8 mouse cellular contexts compared by ENCODE assay signal in genomic region chr19:47067924-47068611, GRCm38 (mm10). TPM values are rescaled to one million over a fixed set of nuclear protein-coding genes. Genes with fewer than 3 reads are reported as not detected.
DNase-seq lines count a peak whose midpoint lies in the region; ATAC-seq and TF ChIP-seq lines count a peak whose summit lies in the region.

No protein-coding gene starts in this region.

- H3K9ac ChIP-seq in embryonic facial prominence, embryonic 15.5 days: peak overlapping the region; percentile 91
- peak overlapping the region; percentile 90 for H3K9ac ChIP-seq in kidney, embryonic 14.5 days (ENCODE audit: low read depth, low read length)
- peak overlapping the region; percentile 90 for H3K9ac ChIP-seq in limb, embryonic 15.5 days
- H3K9ac ChIP-seq in midbrain, postnatal 0 days (replicated peaks; ENCODE audit: low read length, poor library complexity, severe bottlenecking): peak overlapping the region; percentile 87

- peak; percentile 93 for ATAC-seq in embryonic facial prominence, embryonic 15.5 days (ENCODE audit: insufficient number of reproducible peaks, low FRiP score, low TSS enrichment, low read depth)
- ATAC-seq in kidney, embryonic 14.5 days (ENCODE audit: low FRiP score, low TSS enrichment): peak; percentile 93
- ATAC-seq in limb, embryonic 15.5 days (ENCODE audit: insufficient number of reproducible peaks, low FRiP score, low TSS enrichment, low read depth): peak; percentile 88
- ATAC-seq in midbrain, postnatal 0 days (ENCODE audit: low FRiP score): peak; percentile 94

- H3K27me3 ChIP-seq in embryonic facial prominence, embryonic 15.5 days: no peaks in the 10 kb centered on the region
- H3K27me3 ChIP-seq in kidney, embryonic 14.5 days (ENCODE audit: control insufficient read depth, insufficient read depth, low read length): no peaks in the 10 kb centered on the region
- no peaks in the 10 kb centered on the region for H3K27me3 ChIP-seq in limb, embryonic 15.5 days
- no peaks in the 10 kb centered on the region for H3K27me3 ChIP-seq in midbrain, postnatal 0 days (ENCODE audit: insufficient read depth, low read length)

- no peak for TF ChIP-seq CTCF in bone marrow macrophage, adult 2 months (IDR thresholded peaks at IDR 0.05; ENCODE audit: low read depth, low read length)
- TF ChIP-seq CTCF in midbrain, postnatal 0 days (IDR thresholded peaks at IDR 0.05): peak; percentile 30

- H3K4me1 ChIP-seq in bone marrow macrophage, adult 2 months (ENCODE audit: control insufficient read depth, insufficient read depth, low read length): peaks cover 7% of the 10 kb centered on the region; the same call in 1 of the 2 replicates
- peaks cover 14% of the 10 kb centered on the region for H3K4me1 ChIP-seq in embryonic facial prominence, embryonic 15.5 days
- H3K4me1 ChIP-seq in kidney, embryonic 14.5 days (ENCODE audit: control insufficient read depth, insufficient read depth, low read length): peaks cover 9% of the 10 kb centered on the region
- H3K4me1 ChIP-seq in limb, embryonic 15.5 days: peaks cover 10% of the 10 kb centered on the region
- no peaks in the 10 kb centered on the region for H3K4me1 ChIP-seq in midbrain, postnatal 0 days (ENCODE audit: insufficient read depth, low read length)

- H3K4me2 ChIP-seq in embryonic facial prominence, embryonic 15.5 days (replicated peaks): peak overlapping the region; percentile 70
- H3K4me2 ChIP-seq in kidney, embryonic 14.5 days (replicated peaks; ENCODE audit: low read depth, low read length): peak overlapping the region; percentile 57
- H3K4me2 ChIP-seq in limb, embryonic 15.5 days: peak overlapping the region; percentile 69
- peak overlapping the region; percentile 61 for H3K4me2 ChIP-seq in midbrain, postnatal 0 days (ENCODE audit: low read depth, low read length, poor library complexity, severe bottlenecking)

- no peak for TF ChIP-seq POLR2A in bone marrow macrophage, adult 2 months (IDR thresholded peaks at IDR 0.05; ENCODE audit: borderline replicate concordance, low read depth, low read length)

- no peaks in the 10 kb centered on the region for H3K9me3 ChIP-seq in embryonic facial prominence, embryonic 15.5 days (replicated peaks)
- no peaks in the 10 kb centered on the region for H3K9me3 ChIP-seq in kidney, embryonic 14.5 days (ENCODE audit: control insufficient read depth, low read length)
- no peaks in the 10 kb centered on the region for H3K9me3 ChIP-seq in limb, embryonic 15.5 days
- no peaks in the 10 kb centered on the region for H3K9me3 ChIP-seq in midbrain, postnatal 0 days (ENCODE audit: low read length)

- H3K36me3 ChIP-seq in embryonic facial prominence, embryonic 15.5 days: peaks cover 24% of the 10 kb centered on the region
- H3K36me3 ChIP-seq in kidney, embryonic 14.5 days (ENCODE audit: control insufficient read depth, insufficient read depth, low read length): peaks cover 22% of the 10 kb centered on the region; the same call in 1 of the 2 replicates
- peaks cover 20% of the 10 kb centered on the region for H3K36me3 ChIP-seq in limb, embryonic 15.5 days
- H3K36me3 ChIP-seq in midbrain, postnatal 0 days (ENCODE audit: insufficient read depth, low read length): no peaks in the 10 kb centered on the region

- H3K4me3 ChIP-seq in bone marrow macrophage, adult 2 months (ENCODE audit: insufficient read depth, low read length): peak overlapping the region; percentile 75
- peak overlapping the region; percentile 98 for H3K4me3 ChIP-seq in embryonic facial prominence, embryonic 15.5 days (replicated peaks)
- H3K4me3 ChIP-seq in kidney, embryonic 14.5 days (ENCODE audit: low read length): peak overlapping the region; percentile 72
- H3K4me3 ChIP-seq in limb, embryonic 15.5 days: peak overlapping the region; percentile 80
- H3K4me3 ChIP-seq in midbrain, postnatal 0 days (ENCODE audit: low read depth, low read length): peak overlapping the region; percentile 98

- WGBS in embryonic facial prominence, embryonic 15.5 days: under 1% methylated on average over 72 of the region's 72 CpGs
- WGBS in kidney, embryonic 14.5 days: under 1% methylated on average over 55 of the region's 72 CpGs
- WGBS in limb, embryonic 15.5 days: 0% methylated on average over 72 of the region's 72 CpGs
- under 1% methylated on average over 53 of the region's 72 CpGs for WGBS in midbrain, postnatal 0 days

- peak overlapping the region; percentile 57 for H3K27ac ChIP-seq in bone marrow macrophage, adult 2 months (ENCODE audit: insufficient read depth, low read depth, low read length)
- H3K27ac ChIP-seq in embryonic facial prominence, embryonic 15.5 days (replicated peaks): peak overlapping the region; percentile 89
- H3K27ac ChIP-seq in kidney, embryonic 14.5 days (ENCODE audit: low read depth, low read length): peak overlapping the region; percentile 80
- peak overlapping the region; percentile 92 for H3K27ac ChIP-seq in limb, embryonic 15.5 days
- H3K27ac ChIP-seq in midbrain, postnatal 0 days (ENCODE audit: low read depth, low read length): peak overlapping the region; percentile 92

- peak; percentile 94 for DNase-seq in A20 (ENCODE audit: low read depth, low spot score)
- DNase-seq in heart, adult 9 months (ENCODE audit: low spot score in 2 of 2): peak; percentile 82 to 84
- DNase-seq in midbrain, postnatal 0 days (ENCODE audit: low spot score): peak; percentile 89
- DNase-seq in spleen, postnatal 14 days (ENCODE audit: low spot score in 2 of 2): peak; percentile 77 to 83

RNA-seq across cellular contexts. Expression of gene Taf5, which starts 0.5 kb away (rescaled TPM):
- 4.5 and 4.9 TPM in 2 replicates for polyA plus RNA-seq in bone marrow macrophage, adult 2 months (2012; ENCODE audit: insufficient read depth, insufficient read length, missing spikeins)
- polyA plus RNA-seq in embryonic facial prominence, embryonic 15.5 days (2015; fragmentation: Nextera tagmentation; extraction: Ambion mirVana): 4.8 TPM in 2 replicates
- polyA plus RNA-seq in kidney, embryonic 14.5 days (2014; fragmentation: Nextera tagmentation; extraction: Ambion mirVana): 9.6 and 10.6 TPM in 2 replicates
- 3.3 and 4.6 TPM in 2 replicates for polyA plus RNA-seq in limb, embryonic 15.5 days (2015; fragmentation: Nextera tagmentation; extraction: Ambion mirVana)
- 8.6 and 10.8 TPM in 2 replicates for total RNA-seq in midbrain, postnatal 0 days (2014; rRNA removed)
- polyA plus RNA-seq in midbrain, postnatal 0 days (2015; fragmentation: Nextera tagmentation; extraction: Ambion mirVana): 2.9 and 3.0 TPM in 2 replicates

RNA-seq across cellular contexts. Expression of gene Pcgf6, which starts 17.4 kb away (rescaled TPM):
- polyA plus RNA-seq in bone marrow macrophage, adult 2 months (2012; ENCODE audit: insufficient read depth, insufficient read length, missing spikeins): 4.9 and 5.1 TPM in 2 replicates
- 17.4 and 17.8 TPM in 2 replicates for polyA plus RNA-seq in embryonic facial prominence, embryonic 15.5 days (2015; fragmentation: Nextera tagmentation; extraction: Ambion mirVana)
- 36.4 and 37.1 TPM in 2 replicates for polyA plus RNA-seq in kidney, embryonic 14.5 days (2014; fragmentation: Nextera tagmentation; extraction: Ambion mirVana)
- polyA plus RNA-seq in limb, embryonic 15.5 days (2015; fragmentation: Nextera tagmentation; extraction: Ambion mirVana): 11.0 and 14.0 TPM in 2 replicates
- 26.3 and 29.2 TPM in 2 replicates for total RNA-seq in midbrain, postnatal 0 days (2014; rRNA removed)
- polyA plus RNA-seq in midbrain, postnatal 0 days (2015; fragmentation: Nextera tagmentation; extraction: Ambion mirVana): 21.8 and 23.6 TPM in 2 replicates

RNA-seq across cellular contexts. Expression of gene Usmg5, which starts 22.4 kb away (rescaled TPM):
- polyA plus RNA-seq in bone marrow macrophage, adult 2 months (2012; ENCODE audit: insufficient read depth, insufficient read length, missing spikeins): 293 and 325 TPM in 2 replicates
- 1,091 and 1,212 TPM in 2 replicates for polyA plus RNA-seq in embryonic facial prominence, embryonic 15.5 days (2015; fragmentation: Nextera tagmentation; extraction: Ambion mirVana)
- polyA plus RNA-seq in kidney, embryonic 14.5 days (2014; fragmentation: Nextera tagmentation; extraction: Ambion mirVana): 1,126 and 1,715 TPM in 2 replicates
- polyA plus RNA-seq in limb, embryonic 15.5 days (2015; fragmentation: Nextera tagmentation; extraction: Ambion mirVana): 996 and 1,159 TPM in 2 replicates
- 620 and 786 TPM in 2 replicates for total RNA-seq in midbrain, postnatal 0 days (2014; rRNA removed)
- polyA plus RNA-seq in midbrain, postnatal 0 days (2015; fragmentation: Nextera tagmentation; extraction: Ambion mirVana): 1,971 and 2,037 TPM in 2 replicates

RNA-seq across cellular contexts. Expression of gene Pdcd11, which starts 22.5 kb away (rescaled TPM):
- polyA plus RNA-seq in bone marrow macrophage, adult 2 months (2012; ENCODE audit: insufficient read depth, insufficient read length, missing spikeins): 9.7 and 10.0 TPM in 2 replicates
- 8.3 and 10.3 TPM in 2 replicates for polyA plus RNA-seq in embryonic facial prominence, embryonic 15.5 days (2015; fragmentation: Nextera tagmentation; extraction: Ambion mirVana)
- 9.9 and 11.1 TPM in 2 replicates for polyA plus RNA-seq in kidney, embryonic 14.5 days (2014; fragmentation: Nextera tagmentation; extraction: Ambion mirVana)
- 7.7 and 8.8 TPM in 2 replicates for polyA plus RNA-seq in limb, embryonic 15.5 days (2015; fragmentation: Nextera tagmentation; extraction: Ambion mirVana)
- total RNA-seq in midbrain, postnatal 0 days (2014; rRNA removed): 10.9 and 11.0 TPM in 2 replicates
- 3.4 and 3.8 TPM in 2 replicates for polyA plus RNA-seq in midbrain, postnatal 0 days (2015; fragmentation: Nextera tagmentation; extraction: Ambion mirVana)

RNA-seq across cellular contexts. Expression of gene Nt5c2, which starts 53.1 kb away (rescaled TPM):
- 56.5 and 61.9 TPM in 2 replicates for polyA plus RNA-seq in bone marrow macrophage, adult 2 months (2012; ENCODE audit: insufficient read depth, insufficient read length, missing spikeins)
- polyA plus RNA-seq in embryonic facial prominence, embryonic 15.5 days (2015; fragmentation: Nextera tagmentation; extraction: Ambion mirVana): 64.9 and 73.4 TPM in 2 replicates
- 61.5 and 80.2 TPM in 2 replicates for polyA plus RNA-seq in kidney, embryonic 14.5 days (2014; fragmentation: Nextera tagmentation; extraction: Ambion mirVana)
- polyA plus RNA-seq in limb, embryonic 15.5 days (2015; fragmentation: Nextera tagmentation; extraction: Ambion mirVana): 70.4 and 71.5 TPM in 2 replicates
- 64.1 and 68.1 TPM in 2 replicates for total RNA-seq in midbrain, postnatal 0 days (2014; rRNA removed)
- 81.8 and 83.0 TPM in 2 replicates for polyA plus RNA-seq in midbrain, postnatal 0 days (2015; fragmentation: Nextera tagmentation; extraction: Ambion mirVana)

Comparison
In these comparisons a context has a peak if more than half of its experiments do, and no peak if none do; other contexts are left out.
1. Peak in every context shown above with its lines: DNase-seq, ATAC-seq, H3K4me3 ChIP-seq and H3K27ac ChIP-seq.